Mouse (Mus musculus): ENCODE measurements around the gene Trp53i11. TPM values are rescaled to one million over a fixed set of nuclear protein-coding genes. Genes with fewer than 3 reads are reported as not detected.
A peak's percentile ranks its signal among the peaks of the same experiment; 100 is the strongest.

The Trp53i11 gene
- polyA plus RNA-seq, 1 experiment from 2014 or later: 36.5 TPM

- Histone ChIP-seq H3K36me3 (ENCODE audit: insufficient read depth, low read length) (no peaks in the 10 kb centered on the region), H3K4me2 (replicated peaks; ENCODE audit: low read depth, low read length) (no peak overlapping the region), H3K4me1 (ENCODE audit: insufficient read depth, low read length) (peaks cover 8% of the 10 kb centered on the region), H3K9ac (replicated peaks; ENCODE audit: low read length) (no peak overlapping the region), H3K9me3 (ENCODE audit: low read length) (no peaks in the 10 kb centered on the region), H3K27ac (ENCODE audit: low read length) (no peak overlapping the region), H3K4me3 (ENCODE audit: low read length) (no peak overlapping the region), H3K27me3 (ENCODE audit: insufficient read depth, low read length) (no peaks in the 10 kb centered on the region)
- WGBS: 70% methylated on average over 19 of the region's 19 CpGs
- no peak for ATAC-seq (ENCODE audit: low FRiP score, low TSS enrichment)
These were observed 17.0 kb upstream of the Trp53i11 start for GRCm38 (mm10) chr2:93170156-93170844.

GRCm38 (mm10) chr2:93170845-93171200 lies 16.5 kb upstream of the Trp53i11 start:
- no peak overlapping the region for H3K4me2 ChIP-seq (replicated peaks; ENCODE audit: low read depth, low read length)
- no peak overlapping the region for H3K9ac ChIP-seq (replicated peaks; ENCODE audit: low read length)
- peaks cover 8% of the 10 kb centered on the region for H3K4me1 ChIP-seq (ENCODE audit: insufficient read depth, low read length)
- no peaks in the 10 kb centered on the region for H3K9me3 ChIP-seq (ENCODE audit: low read length)
- 79% methylated on average over 5 of the region's 5 CpGs for WGBS
- ATAC-seq (ENCODE audit: low FRiP score, low TSS enrichment): no peak
- H3K4me3 ChIP-seq (ENCODE audit: low read length): no peak overlapping the region
- H3K27ac ChIP-seq (ENCODE audit: low read length): no peak overlapping the region
- H3K36me3 ChIP-seq (ENCODE audit: insufficient read depth, low read length): no peaks in the 10 kb centered on the region
- no peaks in the 10 kb centered on the region for H3K27me3 ChIP-seq (ENCODE audit: insufficient read depth, low read length)

- Histone ChIP-seq H3K9ac (replicated peaks; ENCODE audit: low read length) (no peak overlapping the region), H3K4me3 (ENCODE audit: low read length) (no peak overlapping the region), H3K27me3 (ENCODE audit: insufficient read depth, low read length) (no peaks in the 10 kb centered on the region), H3K4me1 (ENCODE audit: insufficient read depth, low read length) (peaks cover 13% of the 10 kb centered on the region), H3K4me2 (replicated peaks; ENCODE audit: low read depth, low read length) (no peak overlapping the region), H3K9me3 (ENCODE audit: low read length) (no peaks in the 10 kb centered on the region), H3K36me3 (ENCODE audit: insufficient read depth, low read length) (no peaks in the 10 kb centered on the region), H3K27ac (ENCODE audit: low read length) (no peak overlapping the region)
- 80% methylated on average over 6 of the region's 6 CpGs for WGBS
- ATAC-seq (ENCODE audit: low FRiP score, low TSS enrichment): no peak
These were observed 15.4 kb upstream of the Trp53i11 start for GRCm38 (mm10) chr2:93171929-93172328.

- Histone ChIP-seq H3K36me3 (ENCODE audit: insufficient read depth, low read length) (no peaks in the 10 kb centered on the region), H3K4me2 (replicated peaks; ENCODE audit: low read depth, low read length) (no peak overlapping the region), H3K27ac (ENCODE audit: low read length) (no peak overlapping the region), H3K27me3 (ENCODE audit: insufficient read depth, low read length) (no peaks in the 10 kb centered on the region), H3K4me1 (ENCODE audit: insufficient read depth, low read length) (peaks cover 19% of the 10 kb centered on the region), H3K9me3 (ENCODE audit: low read length) (no peaks in the 10 kb centered on the region), H3K4me3 (ENCODE audit: low read length) (no peak overlapping the region), H3K9ac (replicated peaks; ENCODE audit: low read length) (no peak overlapping the region)
- no peak for ATAC-seq (ENCODE audit: low FRiP score, low TSS enrichment)
- 35% methylated on average over 5 of the region's 5 CpGs for WGBS
These were observed 14.9 kb upstream of the Trp53i11 start for GRCm38 (mm10) chr2:93172460-93172859.

- Histone ChIP-seq H3K27ac (ENCODE audit: low read length) (no peak overlapping the region), H3K27me3 (ENCODE audit: insufficient read depth, low read length) (peaks cover 7% of the 10 kb centered on the region), H3K9me3 (ENCODE audit: low read length) (no peaks in the 10 kb centered on the region), H3K4me3 (ENCODE audit: low read length) (no peak overlapping the region), H3K36me3 (ENCODE audit: insufficient read depth, low read length) (no peaks in the 10 kb centered on the region), H3K9ac (replicated peaks; ENCODE audit: low read length) (no peak overlapping the region), H3K4me2 (replicated peaks; ENCODE audit: low read depth, low read length) (no peak overlapping the region), H3K4me1 (ENCODE audit: insufficient read depth, low read length) (peaks cover 19% of the 10 kb centered on the region)
- WGBS: 40% methylated on average over 5 of the region's 5 CpGs
- ATAC-seq (ENCODE audit: low FRiP score, low TSS enrichment): no peak
These were observed 13.2 kb upstream of the Trp53i11 start for GRCm38 (mm10) chr2:93174159-93174558.

GRCm38 (mm10) chr2:93175278-93175677 lies 12.1 kb upstream of the Trp53i11 start:
- H3K4me2 ChIP-seq (replicated peaks; ENCODE audit: low read depth, low read length): no peak overlapping the region
- H3K36me3 ChIP-seq (ENCODE audit: insufficient read depth, low read length): no peaks in the 10 kb centered on the region
- 12% methylated on average over 5 of the region's 5 CpGs for WGBS
- H3K27ac ChIP-seq (ENCODE audit: low read length): no peak overlapping the region
- ATAC-seq (ENCODE audit: low FRiP score, low TSS enrichment): no peak
- H3K4me1 ChIP-seq (ENCODE audit: insufficient read depth, low read length): peaks cover 30% of the 10 kb centered on the region
- no peak overlapping the region for H3K9ac ChIP-seq (replicated peaks; ENCODE audit: low read length)
- H3K27me3 ChIP-seq (ENCODE audit: insufficient read depth, low read length): peaks cover 12% of the 10 kb centered on the region
- no peaks in the 10 kb centered on the region for H3K9me3 ChIP-seq (ENCODE audit: low read length)
- H3K4me3 ChIP-seq (ENCODE audit: low read length): no peak overlapping the region

- no peak for ATAC-seq (ENCODE audit: low FRiP score, low TSS enrichment)
- H3K27ac ChIP-seq (ENCODE audit: low read length): no peak overlapping the region
- peaks cover 33% of the 10 kb centered on the region for H3K4me1 ChIP-seq (ENCODE audit: insufficient read depth, low read length)
- no peak overlapping the region for H3K9ac ChIP-seq (replicated peaks; ENCODE audit: low read length)
- no peaks in the 10 kb centered on the region for H3K36me3 ChIP-seq (ENCODE audit: insufficient read depth, low read length)
- peaks cover 12% of the 10 kb centered on the region for H3K27me3 ChIP-seq (ENCODE audit: insufficient read depth, low read length)
- 78% methylated on average over 2 of the region's 2 CpGs for WGBS
- H3K4me3 ChIP-seq (ENCODE audit: low read length): no peak overlapping the region
- H3K4me2 ChIP-seq (replicated peaks; ENCODE audit: low read depth, low read length): no peak overlapping the region
- H3K9me3 ChIP-seq (ENCODE audit: low read length): no peaks in the 10 kb centered on the region
These were observed 11.6 kb upstream of the Trp53i11 start for GRCm38 (mm10) chr2:93175721-93176120.

GRCm38 (mm10) chr2:93176193-93176798 lies 11.1 kb upstream of the Trp53i11 start:
- Histone ChIP-seq H3K4me2 (replicated peaks; ENCODE audit: low read depth, low read length) (peak overlapping the region; percentile 43; the same call in 1 of the 2 replicates), H3K4me1 (ENCODE audit: insufficient read depth, low read length) (peaks cover 33% of the 10 kb centered on the region), H3K36me3 (ENCODE audit: insufficient read depth, low read length) (no peaks in the 10 kb centered on the region), H3K4me3 (ENCODE audit: low read length) (no peak overlapping the region), H3K9ac (replicated peaks; ENCODE audit: low read length) (0 out of 2 replicates have a peak overlapping the region, but pooled peaks have one; percentile 1), H3K27ac (ENCODE audit: low read length) (no peak overlapping the region), H3K27me3 (ENCODE audit: insufficient read depth, low read length) (peaks cover 12% of the 10 kb centered on the region), H3K9me3 (ENCODE audit: low read length) (no peaks in the 10 kb centered on the region)
- WGBS: 24% methylated on average over 4 of the region's 4 CpGs
- no peak for ATAC-seq (ENCODE audit: low FRiP score, low TSS enrichment)

- 0 out of 2 replicates have a peak overlapping the region, but pooled peaks have one; percentile 1 for H3K9ac ChIP-seq (replicated peaks; ENCODE audit: low read length)
- no peaks in the 10 kb centered on the region for H3K9me3 ChIP-seq (ENCODE audit: low read length)
- peaks cover 33% of the 10 kb centered on the region for H3K4me1 ChIP-seq (ENCODE audit: insufficient read depth, low read length)
- H3K4me2 ChIP-seq (replicated peaks; ENCODE audit: low read depth, low read length): peak overlapping the region; percentile 43
- H3K4me3 ChIP-seq (ENCODE audit: low read length): peak overlapping the region; percentile 28
- 7% methylated on average over 17 of the region's 17 CpGs for WGBS
- peak overlapping the region; percentile 9; the same call in 1 of the 2 replicates for H3K27ac ChIP-seq (ENCODE audit: low read length)
- no peaks in the 10 kb centered on the region for H3K36me3 ChIP-seq (ENCODE audit: insufficient read depth, low read length)
- H3K27me3 ChIP-seq (ENCODE audit: insufficient read depth, low read length): peaks cover 12% of the 10 kb centered on the region
- peak; percentile 47; the same call in 1 of the 2 replicates for ATAC-seq (ENCODE audit: low FRiP score, low TSS enrichment)
These were observed 10.3 kb upstream of the Trp53i11 start for GRCm38 (mm10) chr2:93176871-93177667.

All from kidney, embryonic 16.5 days (tissue).